Mouse (Mus musculus): Measurements from ENCODE around the gene Mprip.

- TF ChIP-seq CTCF (IDR thresholded peaks at IDR 0.05; ENCODE audit: borderline replicate concordance, control insufficient read depth, extremely low read depth, insufficient read depth, low read length, poor library complexity): no peak
- TF ChIP-seq POLR2A (IDR thresholded peaks at IDR 0.05; ENCODE audit: control insufficient read depth, extremely low read depth, insufficient read depth, low read length, poor library complexity): no peak
Measured at GRCm38 (mm10) chr11:59715424-59715840, 54.3 kb downstream of the Mprip start.

Measured in thymus, adult 2 months (tissue).